Mouse (Mus musculus) midbrain, embryonic 10.5 days (tissue): ENCODE measurements around the gene Cemip. TPM values are rescaled to one million over a fixed set of nuclear protein-coding genes. Genes with fewer than 3 reads are reported as not detected.

Experiments used
- DNase-seq: peaks from one replicate; pipeline ENCODE4 v3.0.0-alpha.2; 2017; ENCODE audit warnings: low spot score
- H3K27ac ChIP-seq: fragments of 300-500 bp; sonication (generic); replicated peaks from 2 replicates; pipeline ENCODE4 v1.5.1; 2016; ENCODE audit warnings: mild to moderate bottlenecking
- H3K27me3 ChIP-seq: fragments of 300-500 bp; sonication (generic); 2 replicates; pipeline ENCODE4 v1.6.1; 2016; ENCODE audit warnings: low read depth, mild to moderate bottlenecking; ENCODE audit not compliant: poor library complexity, severe bottlenecking
- H3K36me3 ChIP-seq: fragments of 300-500 bp; sonication (generic); 2 replicates; pipeline ENCODE4 v1.6.1; 2016; ENCODE audit warnings: mild to moderate bottlenecking, moderate library complexity
- H3K4me1 ChIP-seq: fragments of 300-500 bp; sonication (generic); 2 replicates; pipeline ENCODE4 v1.6.1; 2016
- H3K4me3 ChIP-seq: fragments of 300-500 bp; sonication (generic); 2 replicates; pipeline ENCODE4 v1.5.1; 2016; ENCODE audit warnings: mild to moderate bottlenecking, moderate library complexity
- H3K9me3 ChIP-seq: fragments of 300-500 bp; sonication (generic); replicated peaks from 2 replicates; pipeline ENCODE4 v1.6.1; 2016; ENCODE audit warnings: mild to moderate bottlenecking
- WGBS: fragments of 180-500 bp; shearing (Covaris S2); methylation state at CpG from one replicate; pipeline ENCODE4 v1.1.7; 2016; 5-methylcytosine and 5-hydroxymethylcytosine counted together
- polyA plus RNA-seq: library from polyadenylated mRNA; unstranded; fragments of >200 nt; fragmentation: Nextera tagmentation; extraction: Ambion mirVana; gene quantifications from 2 replicates; pipeline ENCODE4 v1.2.1, GENCODE M21; 2016

The Cemip gene
- polyA plus RNA-seq, 1 experiment from 2014 or later: 0.12 TPM

GRCm38 (mm10) chr7:84115385-84115784 is 29.1 kb upstream of the Cemip start:
- peaks cover 45% of the 10 kb centered on the region for H3K36me3 ChIP-seq
- WGBS: 79% methylated on average over 2 of the region's 2 CpGs

GRCm38 (mm10) chr7:84114775-84115174 is 28.5 kb upstream of the Cemip start:
- peaks cover 51% of the 10 kb centered on the region for H3K36me3 ChIP-seq
- WGBS: 87% methylated on average over 3 of the region's 3 CpGs
- H3K4me3 ChIP-seq: no peak overlapping the region
- H3K9me3 ChIP-seq: no peaks in the 10 kb centered on the region
- H3K27ac ChIP-seq: no peak overlapping the region
- no peak for DNase-seq
- H3K4me1 ChIP-seq: peaks cover 15% of the 10 kb centered on the region; the same call in 1 of the 2 replicates
- no peaks in the 10 kb centered on the region for H3K27me3 ChIP-seq

More at GRCm38 (mm10) chr7:84115385-84115784, 29.1 kb upstream of the Cemip start:
- no peak overlapping the region for H3K27ac ChIP-seq
- no peaks in the 10 kb centered on the region for H3K27me3 ChIP-seq
- H3K4me1 ChIP-seq: peaks cover 17% of the 10 kb centered on the region
- no peaks in the 10 kb centered on the region for H3K9me3 ChIP-seq
- H3K4me3 ChIP-seq: no peak overlapping the region
- no peak for DNase-seq

GRCm38 (mm10) chr7:84113035-84113390 is 26.7 kb upstream of the Cemip start:
- Histone ChIP-seq H3K36me3 (peaks cover 69% of the 10 kb centered on the region), H3K4me1 (peaks cover 6% of the 10 kb centered on the region; the same call in 1 of the 2 replicates), H3K27ac (no peak overlapping the region), H3K27me3 (no peaks in the 10 kb centered on the region), H3K4me3 (no peak overlapping the region), H3K9me3 (no peaks in the 10 kb centered on the region)
- WGBS: 94% methylated on average over 8 of the region's 8 CpGs
- DNase-seq: no peak

GRCm38 (mm10) chr7:84112351-84113034 is 26.2 kb upstream of the Cemip start:
- Histone ChIP-seq H3K27me3 (no peaks in the 10 kb centered on the region), H3K36me3 (peaks cover 74% of the 10 kb centered on the region), H3K4me1 (peaks cover 6% of the 10 kb centered on the region; the same call in 1 of the 2 replicates), H3K9me3 (no peaks in the 10 kb centered on the region), H3K27ac (no peak overlapping the region), H3K4me3 (no peak overlapping the region)
- no peak for DNase-seq
- WGBS: 89% methylated on average over 6 of the region's 6 CpGs

GRCm38 (mm10) chr7:84111716-84112350 is 25.5 kb upstream of the Cemip start:
- Histone ChIP-seq H3K36me3 (peaks cover 76% of the 10 kb centered on the region), H3K27ac (no peak overlapping the region)

GRCm38 (mm10) chr7:84106942-84107341 is 20.6 kb upstream of the Cemip start:
- Histone ChIP-seq H3K4me3 (no peak overlapping the region), H3K4me1 (no peaks in the 10 kb centered on the region), H3K27me3 (no peaks in the 10 kb centered on the region), H3K36me3 (peaks cover 52% of the 10 kb centered on the region), H3K9me3 (no peaks in the 10 kb centered on the region), H3K27ac (no peak overlapping the region)
- 98% methylated on average over 1 of the region's 1 CpGs for WGBS
- no peak for DNase-seq

More at GRCm38 (mm10) chr7:84111716-84112350, 25.5 kb upstream of the Cemip start:
- H3K4me3 ChIP-seq: no peak overlapping the region
- DNase-seq: no peak
- H3K4me1 ChIP-seq: peaks cover 6% of the 10 kb centered on the region; the same call in 1 of the 2 replicates
- 88% methylated on average over 10 of the region's 10 CpGs for WGBS
- H3K9me3 ChIP-seq: no peaks in the 10 kb centered on the region
- H3K27me3 ChIP-seq: no peaks in the 10 kb centered on the region

GRCm38 (mm10) chr7:84102589-84102988 is 16.3 kb upstream of the Cemip start:
- Histone ChIP-seq H3K27me3 (no peaks in the 10 kb centered on the region), H3K4me1 (no peaks in the 10 kb centered on the region)
- 92% methylated on average over 1 of the region's 1 CpGs for WGBS

GRCm38 (mm10) chr7:84100672-84101071 is 14.4 kb upstream of the Cemip start:
- no peaks in the 10 kb centered on the region for H3K9me3 ChIP-seq
- whole genome bisulfite sequencing: 93% methylated on average over 3 of the region's 3 CpGs
- no peak overlapping the region for H3K27ac ChIP-seq
- H3K27me3 ChIP-seq: no peaks in the 10 kb centered on the region
- no peaks in the 10 kb centered on the region for H3K4me1 ChIP-seq
- no peak overlapping the region for H3K4me3 ChIP-seq
- no peak for DNase-seq
- H3K36me3 ChIP-seq: peaks cover 7% of the 10 kb centered on the region; the same call in 1 of the 2 replicates

More at GRCm38 (mm10) chr7:84102589-84102988, 16.3 kb upstream of the Cemip start:
- no peak for DNase-seq
- no peaks in the 10 kb centered on the region for H3K9me3 ChIP-seq
- no peak overlapping the region for H3K4me3 ChIP-seq
- no peak overlapping the region for H3K27ac ChIP-seq
- H3K36me3 ChIP-seq: peaks cover 10% of the 10 kb centered on the region

- H3K27ac ChIP-seq: no peak overlapping the region
- H3K36me3 ChIP-seq: no peaks in the 10 kb centered on the region
- H3K4me3 ChIP-seq: no peak overlapping the region
- no peaks in the 10 kb centered on the region for H3K27me3 ChIP-seq
- no peak for DNase-seq
- WGBS: 97% methylated on average over 1 of the region's 1 CpGs
- H3K9me3 ChIP-seq: no peaks in the 10 kb centered on the region
- H3K4me1 ChIP-seq: no peaks in the 10 kb centered on the region
Measured at GRCm38 (mm10) chr7:84098098-84098497, 11.8 kb upstream of the Cemip start.

GRCm38 (mm10) chr7:84096501-84096900 is 10.2 kb upstream of the Cemip start:
- no peaks in the 10 kb centered on the region for H3K36me3 ChIP-seq
- no peaks in the 10 kb centered on the region for H3K4me1 ChIP-seq
- no peak overlapping the region for H3K27ac ChIP-seq
- WGBS: 83% methylated on average over 6 of the region's 6 CpGs
- no peaks in the 10 kb centered on the region for H3K27me3 ChIP-seq
- H3K4me3 ChIP-seq: no peak overlapping the region
- DNase-seq: no peak
- H3K9me3 ChIP-seq: no peaks in the 10 kb centered on the region

- DNase-seq: no peak
- 92% methylated on average over 4 of the region's 4 CpGs for WGBS
Measured at GRCm38 (mm10) chr7:84090793-84091192, 4.5 kb upstream of the Cemip start.

GRCm38 (mm10) chr7:84089777-84090176 is 3.5 kb upstream of the Cemip start:
- Histone ChIP-seq H3K9me3 (no peaks in the 10 kb centered on the region), H3K27me3 (peaks cover 38% of the 10 kb centered on the region), H3K27ac (no peak overlapping the region), H3K4me1 (peaks cover 19% of the 10 kb centered on the region), H3K36me3 (no peaks in the 10 kb centered on the region), H3K4me3 (no peak overlapping the region)
- no peak for DNase-seq
- WGBS: 4% methylated on average over 1 of the region's 1 CpGs

More at GRCm38 (mm10) chr7:84090793-84091192, 4.5 kb upstream of the Cemip start:
- peaks cover 10% of the 10 kb centered on the region for H3K4me1 ChIP-seq
- peaks cover 28% of the 10 kb centered on the region for H3K27me3 ChIP-seq
- H3K36me3 ChIP-seq: no peaks in the 10 kb centered on the region
- no peaks in the 10 kb centered on the region for H3K9me3 ChIP-seq
- H3K27ac ChIP-seq: no peak overlapping the region
- no peak overlapping the region for H3K4me3 ChIP-seq

- Histone ChIP-seq H3K4me1 (peaks cover 19% of the 10 kb centered on the region), H3K9me3 (no peaks in the 10 kb centered on the region), H3K27me3 (peaks cover 46% of the 10 kb centered on the region), H3K36me3 (no peaks in the 10 kb centered on the region), H3K27ac (no peak overlapping the region), H3K4me3 (no peak overlapping the region)
- 24% methylated on average over 4 of the region's 4 CpGs for WGBS
- peak; percentile 50 for DNase-seq
Measured at GRCm38 (mm10) chr7:84088971-84089370, 2.7 kb upstream of the Cemip start.
